Mouse (Mus musculus) adrenal gland, adult (tissue): ENCODE results near the gene Cd163.

Source experiments
- DNase-seq, 2 experiments: peaks; one replicate each; pipeline ENCODE4 v3.0.0; 2022 to 2023; ENCODE audit warnings: low spot score in 1 of 2; ENCODE audit not compliant: inconsistent age in 2 of 2

The Cd163 gene

GRCm38 (mm10) chr6:124360549-124360948, 56.1 kb downstream of the Cd163 start:
- no peak for DNase-seq

DNA sequence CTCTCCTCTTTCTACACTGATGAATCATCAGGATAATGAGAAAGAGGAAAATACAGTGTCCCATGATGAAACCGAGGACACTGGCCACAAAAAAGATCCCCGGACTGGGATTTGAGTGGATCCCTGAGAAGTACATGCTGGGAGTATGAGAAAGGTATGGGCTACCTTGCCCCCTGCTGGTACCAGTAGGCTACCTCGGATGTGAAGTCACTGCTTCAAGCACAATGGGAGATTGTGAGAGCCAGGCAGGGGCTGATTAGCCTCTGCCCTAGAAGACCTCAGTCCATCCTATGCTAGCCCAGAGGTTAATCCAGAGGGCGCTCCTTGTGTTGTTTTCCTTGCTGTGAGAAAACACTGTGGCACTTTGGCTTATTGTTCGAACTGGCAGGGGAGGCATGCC, 59.9 kb downstream of the Cd163 start:
- no peak for DNase-seq

GRCm38 (mm10) chr6:124373584-124374206, 69.2 kb downstream of the Cd163 start:
- DNase-seq = no peak

GRCm38 (mm10) chr6:124374683-124375082, 70.2 kb downstream of the Cd163 start:
- no peak for DNase-seq

DNA sequence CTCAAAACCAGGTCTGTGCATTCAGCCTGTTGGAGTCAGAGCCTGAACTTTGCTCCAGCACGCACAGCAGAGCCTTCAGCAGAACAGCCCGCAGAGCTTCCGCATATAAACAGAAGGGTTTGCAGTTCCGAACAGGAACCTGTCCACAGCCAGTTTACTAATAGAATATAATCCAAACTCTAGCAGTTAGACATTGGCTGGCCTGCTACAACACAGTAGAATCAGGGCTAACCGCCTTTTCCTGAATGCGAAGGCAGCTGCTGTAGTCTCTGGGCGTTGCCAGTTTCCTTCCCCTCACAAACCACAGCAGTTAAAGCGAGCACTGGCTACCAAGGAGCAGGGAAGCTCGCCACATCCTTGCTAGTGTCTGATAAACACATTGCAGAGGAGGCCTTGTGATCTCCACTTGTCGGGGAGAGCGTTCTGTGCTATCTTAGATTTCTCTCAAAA, 71.0 kb downstream of the Cd163 start:
- no peak for DNase-seq

- DNase-seq = no peak
Measured at GRCm38 (mm10) chr6:124376311-124376710, 71.9 kb downstream of the Cd163 start.

GRCm38 (mm10) chr6:124377494-124378255, 73.2 kb downstream of the Cd163 start:
- DNase-seq = no peak

GRCm38 (mm10) chr6:124379331-124379730, 74.9 kb downstream of the Cd163 start:
- DNase-seq = peak; percentile 27 to 78
